Mouse (Mus musculus): Measurements from ENCODE around the gene Scgb1b7. TPM values are rescaled to one million over a fixed set of nuclear protein-coding genes. Genes with fewer than 3 reads are reported as not detected.

Gene Scgb1b7
- total RNA-seq (2023), result not detected

GRCm38 (mm10) chr7:31712365-31712764 is at the start of gene Scgb1b7:
Scgb1b7 (plus strand) TSS chr7:31712665.

DNA sequence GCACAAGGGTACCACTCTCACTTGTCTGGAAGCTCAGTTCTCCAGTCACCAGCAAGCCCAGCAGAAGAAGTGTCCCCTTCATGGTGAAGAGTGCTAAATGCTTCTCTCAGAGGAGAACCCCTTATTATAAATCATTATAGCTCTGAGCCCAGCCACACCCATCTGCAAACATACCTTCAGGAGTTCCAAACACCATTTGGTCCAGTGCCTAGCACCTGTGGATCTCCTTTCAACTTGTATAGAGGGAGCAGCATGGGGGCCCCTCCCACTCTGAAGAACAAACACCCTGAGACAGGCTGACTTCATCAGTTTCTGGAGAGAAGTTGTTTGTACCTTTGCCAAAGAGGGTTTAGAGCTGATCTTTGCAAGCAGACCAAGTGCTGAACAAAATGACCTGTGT is 6.8 kb upstream of the Scgb1b7 start, which contains the start of gene Scgb2b7:
Scgb2b7 (minus strand) TSS at position 101 of the 400 bp plus-strand sequence.

Other genes with a start within 250 kb of the Scgb1b7 start
- gene Scgb2b7, start 6.9 kb upstream of the Scgb1b7 start, total RNA-seq (2023), result not detected